15 mouse cellular contexts compared by ENCODE assay signal in genomic region chr4:82392496-82392895, GRCm38 (mm10).
DNase-seq lines count a peak whose midpoint lies in the region; ATAC-seq lines count a peak whose summit lies in the region.
"Had no signal": no experiment of that assay in that cellular context is flagged by ENCODE, and none has a peak within 500 bp of the region (broad histone marks: within the 10 kb centered on the region; RNA-seq: fewer than 3 reads in every experiment).

No protein-coding gene starts in this region.

- H3K36me3 ChIP-seq in heart, embryonic 14.5 days (ENCODE audit: control insufficient read depth, insufficient read depth, low read length), result 0 out of 2 replicates have a peak, but pooled peaks cover 5% of the 10 kb centered on the region
- H3K36me3 ChIP-seq in lung, embryonic 15.5 days, result 0 out of 2 replicates have a peak, but pooled peaks cover 6% of the 10 kb centered on the region
- no peaks in the 10 kb centered on the region for H3K36me3 ChIP-seq in intestine, embryonic 16.5 days (ENCODE audit: control insufficient read depth, insufficient read depth, low read length)
- no peaks in the 10 kb centered on the region for H3K36me3 ChIP-seq in stomach, embryonic 16.5 days (ENCODE audit: control insufficient read depth, insufficient read depth, low read length)
- H3K36me3 ChIP-seq: midbrain, embryonic 10.5 days had no signal

- H3K27me3 ChIP-seq in heart, embryonic 14.5 days (ENCODE audit: control insufficient read depth, insufficient read depth, low read length), result no peaks in the 10 kb centered on the region
- H3K27me3 ChIP-seq in lung, embryonic 15.5 days, result no peaks in the 10 kb centered on the region
- no peaks in the 10 kb centered on the region for H3K27me3 ChIP-seq in intestine, embryonic 16.5 days (replicated peaks; ENCODE audit: control insufficient read depth, insufficient read depth, low read length)
- no peaks in the 10 kb centered on the region for H3K27me3 ChIP-seq in stomach, embryonic 16.5 days (ENCODE audit: control insufficient read depth, insufficient read depth, low read length)

- H3K9me3 ChIP-seq in heart, embryonic 14.5 days (ENCODE audit: control insufficient read depth, low read length), result no peaks in the 10 kb centered on the region
- no peaks in the 10 kb centered on the region for H3K9me3 ChIP-seq in lung, embryonic 15.5 days
- H3K9me3 ChIP-seq in intestine, embryonic 16.5 days (ENCODE audit: control insufficient read depth, low read length), result no peaks in the 10 kb centered on the region
- no peaks in the 10 kb centered on the region for H3K9me3 ChIP-seq in stomach, embryonic 16.5 days (replicated peaks; ENCODE audit: control insufficient read depth, low read length)
- H3K9me3 ChIP-seq: midbrain, embryonic 10.5 days had no signal

- H3K4me2 ChIP-seq in heart, embryonic 14.5 days (ENCODE audit: low read length), result no peak overlapping the region
- no peak overlapping the region for H3K4me2 ChIP-seq in lung, embryonic 15.5 days
- no peak overlapping the region for H3K4me2 ChIP-seq in intestine, embryonic 16.5 days (ENCODE audit: low read depth, low read length)
- H3K4me2 ChIP-seq in stomach, embryonic 16.5 days (ENCODE audit: low read depth, low read length), result no peak overlapping the region
- H3K4me2 ChIP-seq: heart, embryonic 11.5 days; hindbrain, embryonic 14.5 days had no signal

- no peak for DNase-seq in heart, adult 18-20 months
- DNase-seq in lung, postnatal 14 days, result no peak
- no peak for DNase-seq in ovary, adult 18-20 months (ENCODE audit: low spot score)
- DNase-seq: cerebellum, postnatal 25 days; layer of hippocampus, postnatal 36 days had no signal

- no peak for ATAC-seq in heart, embryonic 14.5 days (ENCODE audit: insufficient number of reproducible peaks, insufficient read depth, low FRiP score, low read depth)
- ATAC-seq in lung, embryonic 15.5 days (ENCODE audit: borderline replicate concordance, extremely low read depth, low FRiP score, low TSS enrichment), result no peak
- ATAC-seq in intestine, embryonic 16.5 days, result 0 out of 2 replicates have a peak, but pooled peaks have one; percentile 32
- no peak for ATAC-seq in stomach, embryonic 16.5 days (ENCODE audit: insufficient read depth, low FRiP score)

- H3K4me1 ChIP-seq in heart, embryonic 14.5 days (ENCODE audit: control insufficient read depth in 2 of 2, insufficient read depth in 2 of 2, low read length in 2 of 2), result peaks cover 10 to 49% of the 10 kb centered on the region in 2 experiments
- H3K4me1 ChIP-seq in lung, embryonic 15.5 days, result peaks cover 42% of the 10 kb centered on the region
- H3K4me1 ChIP-seq in intestine, embryonic 16.5 days (ENCODE audit: control insufficient read depth, insufficient read depth, low read length), result peaks cover 32% of the 10 kb centered on the region
- peaks cover 22% of the 10 kb centered on the region for H3K4me1 ChIP-seq in stomach, embryonic 16.5 days (ENCODE audit: control insufficient read depth, insufficient read depth, low read length)

- WGBS in heart, embryonic 14.5 days, result 74% methylated on average over 9 of the region's 9 CpGs
- 53% methylated on average over 9 of the region's 9 CpGs for WGBS in lung, embryonic 15.5 days
- WGBS in intestine, embryonic 16.5 days, result 63% methylated on average over 9 of the region's 9 CpGs
- WGBS in stomach, embryonic 16.5 days, result 52% methylated on average over 9 of the region's 9 CpGs

- no peak overlapping the region for H3K4me3 ChIP-seq in heart, embryonic 14.5 days (ENCODE audit: control insufficient read depth in 1 of 2, insufficient read depth in 1 of 2, low read depth in 1 of 2, low read length in 2 of 2)
- no peak overlapping the region for H3K4me3 ChIP-seq in lung, embryonic 15.5 days
- H3K4me3 ChIP-seq in intestine, embryonic 16.5 days (ENCODE audit: low read length), result no peak overlapping the region
- no peak overlapping the region for H3K4me3 ChIP-seq in stomach, embryonic 16.5 days (replicated peaks; ENCODE audit: low read length)
- H3K4me3 ChIP-seq: midbrain, embryonic 10.5 days; myocyte had no signal

- peak overlapping the region; percentile 31 to 47; a peak in 1 of 4 replicates for H3K27ac ChIP-seq in heart, embryonic 14.5 days (replicated peaks in 1 of 2; ENCODE audit: control insufficient read depth in 1 of 2, insufficient read depth in 1 of 2, low read depth in 2 of 2, low read length in 2 of 2)
- H3K27ac ChIP-seq in lung, embryonic 15.5 days, result peak overlapping the region; percentile 74
- peak overlapping the region; percentile 70 for H3K27ac ChIP-seq in intestine, embryonic 16.5 days (ENCODE audit: low read length)
- H3K27ac ChIP-seq in stomach, embryonic 16.5 days (ENCODE audit: low read length), result peak overlapping the region; percentile 77
- H3K27ac ChIP-seq: hindbrain, embryonic 14.5 days; kidney, postnatal 0 days; liver, embryonic 14.5 days; midbrain, embryonic 10.5 days had no signal

- H3K9ac ChIP-seq in heart, embryonic 14.5 days (ENCODE audit: low read length), result no peak overlapping the region
- H3K9ac ChIP-seq in lung, embryonic 15.5 days, result no peak overlapping the region
- H3K9ac ChIP-seq in intestine, embryonic 16.5 days (ENCODE audit: low read depth, low read length), result no peak overlapping the region
- no peak overlapping the region for H3K9ac ChIP-seq in stomach, embryonic 16.5 days (ENCODE audit: low read length)
- H3K9ac ChIP-seq: hindbrain, embryonic 14.5 days; liver, embryonic 14.5 days had no signal
